Mouse (Mus musculus) induced T-regulatory cell, adult 2 months (primary cell): ENCODE results near the gene Bcl11a.

ENCODE experiments used
- DNase-seq: peaks from one replicate; pipeline ENCODE4 v3.0.0-alpha.2; 2012; ENCODE audit warnings: low read depth

The Bcl11a gene

DNA sequence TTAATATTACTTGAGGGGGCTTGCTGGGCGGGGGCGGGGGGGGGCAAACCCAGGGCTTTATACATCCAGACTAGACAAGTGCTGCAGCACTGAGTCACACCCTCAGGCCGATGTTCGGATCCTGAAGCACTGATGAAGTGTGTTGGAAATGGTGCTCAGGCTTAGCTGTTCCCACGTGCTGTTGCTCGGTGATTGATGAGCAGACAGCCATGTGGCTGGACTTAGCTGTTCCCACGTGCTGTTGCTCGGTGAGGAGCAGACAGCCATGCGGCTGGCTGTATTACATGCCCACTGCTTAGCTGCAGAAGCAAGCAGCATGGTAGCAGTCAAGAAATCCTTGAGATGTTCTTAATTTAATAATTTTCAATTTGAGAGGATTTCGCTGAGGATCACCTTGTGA lies 75.2 kb downstream of the Bcl11a start:
- no peak for DNase-seq

GRCm38 (mm10) chr11:24158026-24158425 lies 80.2 kb downstream of the Bcl11a start:
- DNase-seq: no peak

DNA sequence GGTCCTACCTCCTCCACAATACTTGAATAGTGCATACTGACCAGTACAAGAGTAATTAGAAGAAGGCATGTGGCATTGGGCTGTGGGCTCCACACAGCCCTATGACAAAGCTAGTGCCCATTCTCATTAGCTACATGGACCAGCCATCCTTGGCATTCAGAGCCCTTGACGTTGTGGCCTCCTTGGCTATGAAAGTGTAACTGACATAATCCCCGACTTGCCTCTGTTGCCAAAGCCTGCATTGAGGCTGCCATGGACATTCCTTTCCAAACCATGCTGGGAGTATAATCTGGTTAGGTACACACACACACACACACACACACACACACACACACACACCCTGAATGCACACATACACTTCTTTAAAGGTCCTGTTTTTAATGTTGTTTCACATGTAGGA lies 81.8 kb downstream of the Bcl11a start:
- DNase-seq: no peak

DNA sequence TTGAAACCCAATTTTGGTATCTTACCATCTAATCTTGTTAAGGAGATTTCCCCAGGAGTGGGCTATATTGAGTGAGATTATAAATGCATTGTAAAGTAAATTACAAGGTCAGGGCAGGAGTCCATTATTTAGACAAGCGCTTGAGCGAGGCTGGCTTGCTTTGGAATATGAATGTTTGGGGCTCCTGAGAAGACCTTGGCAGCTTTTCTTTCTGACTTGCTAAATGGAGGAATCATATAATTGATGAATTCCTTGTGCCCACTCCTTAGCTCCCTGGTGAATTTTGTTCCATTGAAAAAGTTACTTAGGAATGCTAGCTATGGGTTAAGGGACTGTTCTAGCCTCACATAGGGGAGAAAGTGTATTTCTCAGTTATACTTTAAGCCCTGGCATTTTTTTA lies 83.6 kb downstream of the Bcl11a start:
- DNase-seq: no peak

DNA sequence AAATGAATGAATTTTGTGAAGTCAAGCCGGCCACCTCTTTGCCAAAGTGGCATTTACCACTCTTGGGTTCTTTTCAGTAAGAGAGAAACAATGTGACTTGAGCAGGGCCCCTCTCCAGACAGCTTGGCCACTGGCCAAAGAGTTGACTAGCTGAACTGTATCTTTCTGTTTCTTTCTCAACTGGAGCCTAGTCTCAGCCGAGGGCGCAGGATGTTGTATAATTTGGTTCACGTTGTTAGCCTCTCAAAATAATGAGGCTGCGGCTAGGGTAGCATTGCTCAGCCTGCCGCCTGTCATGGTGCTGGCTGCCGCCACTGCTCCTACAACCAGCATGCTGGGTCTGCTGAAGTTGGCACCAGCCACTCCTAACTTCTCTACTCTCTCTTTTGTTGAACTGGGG lies 84.2 kb downstream of the Bcl11a start:
- no peak for DNase-seq

GRCm38 (mm10) chr11:24163072-24163471 lies 85.2 kb downstream of the Bcl11a start:
- no peak for DNase-seq

- DNase-seq: no peak
These were observed 86.2 kb downstream of the Bcl11a start for GRCm38 (mm10) chr11:24164065-24164464.

DNA sequence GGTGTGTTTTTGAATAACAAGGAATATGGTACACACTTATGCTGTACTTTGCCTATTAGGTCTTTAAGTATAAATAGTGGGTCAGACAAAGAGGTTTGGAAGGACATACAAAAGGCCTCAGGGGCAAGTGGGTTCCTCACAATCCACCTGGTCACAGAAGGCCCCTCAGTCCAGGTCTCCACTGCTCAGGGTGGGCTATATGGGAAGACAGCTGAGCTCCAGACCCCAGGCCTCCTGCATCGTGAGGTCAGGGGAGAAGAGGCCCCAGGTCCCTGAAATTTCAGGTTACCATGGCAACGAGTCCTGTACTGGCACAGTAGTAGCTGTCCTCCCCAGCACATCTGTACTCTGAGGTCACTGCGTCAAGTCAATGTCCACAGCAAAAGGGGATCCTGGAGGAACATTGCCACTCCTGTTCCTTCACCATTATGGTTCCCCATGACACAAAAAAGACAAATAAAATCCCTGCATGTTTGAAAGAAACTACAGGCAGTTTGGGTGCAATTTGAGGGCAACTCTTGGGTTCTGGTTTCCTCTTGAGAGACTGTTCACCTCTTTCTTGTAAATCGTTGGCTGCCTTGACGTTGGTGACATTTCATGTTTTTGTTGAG lies 93.9 kb downstream of the Bcl11a start:
- DNase-seq: no peak

DNA sequence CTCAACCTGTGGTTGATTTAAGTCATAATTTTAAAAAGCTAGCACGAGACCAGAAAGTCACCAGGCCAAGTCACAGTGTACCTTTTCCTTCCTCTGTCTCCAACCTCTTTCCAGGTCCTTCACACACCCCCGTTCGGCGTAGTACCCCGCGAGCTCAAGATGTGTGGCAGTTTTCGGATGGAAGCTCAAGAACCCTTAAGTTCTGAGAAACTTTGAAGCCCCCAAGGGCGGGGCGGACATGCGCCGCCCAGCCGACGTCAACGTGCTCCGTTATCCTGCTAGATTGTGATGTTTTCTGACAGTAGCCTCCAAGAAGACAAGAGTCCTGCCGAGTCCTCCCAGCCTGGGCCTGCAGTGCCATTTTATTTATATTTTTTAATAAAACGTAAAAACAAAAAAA lies 94.7 kb downstream of the Bcl11a start:
- DNase-seq: no peak

DNA sequence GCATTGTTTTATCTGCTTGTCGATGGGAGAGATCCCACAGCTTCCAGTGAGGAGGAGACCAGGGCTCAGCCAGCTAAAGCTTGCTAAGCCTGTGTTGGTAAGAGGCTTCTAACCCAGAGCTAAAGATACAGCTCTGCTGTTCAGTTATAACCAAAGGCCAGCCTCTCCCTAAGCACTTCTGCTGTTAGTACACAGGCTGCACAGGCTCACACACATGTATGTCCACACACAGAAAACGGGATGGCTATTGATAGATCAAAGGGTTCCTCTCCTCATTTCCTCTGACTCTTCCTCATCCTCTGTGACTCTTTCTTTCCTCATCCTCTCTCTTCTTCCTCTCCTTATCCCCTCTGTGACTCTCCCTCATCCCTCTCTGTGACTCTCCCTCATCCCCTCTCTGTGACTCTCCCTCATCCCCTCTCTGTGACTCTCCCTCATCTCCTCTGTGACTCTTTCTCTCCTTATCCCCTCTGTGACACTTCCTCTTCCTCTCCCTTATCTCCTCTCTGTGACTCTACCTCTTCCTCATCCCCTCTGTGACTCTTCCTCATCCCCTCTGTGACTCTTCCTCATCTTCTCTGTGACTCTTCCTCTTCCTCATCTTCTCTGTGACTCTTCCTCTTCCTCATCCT lies 96.4 kb downstream of the Bcl11a start:
- DNase-seq: no peak

- no peak for DNase-seq
These were observed 99.6 kb downstream of the Bcl11a start for GRCm38 (mm10) chr11:24177458-24177857.

GRCm38 (mm10) chr11:24178823-24179476 lies 101.1 kb downstream of the Bcl11a start:
- no peak for DNase-seq

GRCm38 (mm10) chr11:24180040-24180439 lies 102.2 kb downstream of the Bcl11a start:
- no peak for DNase-seq

- DNase-seq: no peak
These were observed 105.6 kb downstream of the Bcl11a start for GRCm38 (mm10) chr11:24183501-24183900.

DNA sequence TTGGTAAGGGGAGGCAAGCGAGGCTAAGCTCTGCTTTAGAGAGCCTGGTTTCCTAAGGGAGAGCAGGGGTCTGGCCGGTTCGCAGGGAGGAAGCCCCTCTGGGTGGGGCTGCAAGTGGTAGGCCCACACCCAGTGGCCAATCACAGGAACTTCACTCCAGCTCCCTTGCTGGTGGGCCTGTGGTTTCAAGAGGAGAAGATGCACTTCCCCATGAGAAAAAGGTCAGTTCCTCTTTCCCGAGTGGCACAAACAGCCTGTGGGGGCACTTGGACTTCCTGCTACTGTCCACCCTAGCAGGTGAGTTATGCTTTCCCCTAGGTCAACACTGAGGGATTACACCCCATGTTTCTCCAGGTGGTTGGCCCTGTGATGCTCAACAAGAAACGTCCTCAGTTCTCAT lies 107.1 kb downstream of the Bcl11a start:
- no peak for DNase-seq

GRCm38 (mm10) chr11:24190411-24190810 lies 112.6 kb downstream of the Bcl11a start:
- DNase-seq: no peak

DNA sequence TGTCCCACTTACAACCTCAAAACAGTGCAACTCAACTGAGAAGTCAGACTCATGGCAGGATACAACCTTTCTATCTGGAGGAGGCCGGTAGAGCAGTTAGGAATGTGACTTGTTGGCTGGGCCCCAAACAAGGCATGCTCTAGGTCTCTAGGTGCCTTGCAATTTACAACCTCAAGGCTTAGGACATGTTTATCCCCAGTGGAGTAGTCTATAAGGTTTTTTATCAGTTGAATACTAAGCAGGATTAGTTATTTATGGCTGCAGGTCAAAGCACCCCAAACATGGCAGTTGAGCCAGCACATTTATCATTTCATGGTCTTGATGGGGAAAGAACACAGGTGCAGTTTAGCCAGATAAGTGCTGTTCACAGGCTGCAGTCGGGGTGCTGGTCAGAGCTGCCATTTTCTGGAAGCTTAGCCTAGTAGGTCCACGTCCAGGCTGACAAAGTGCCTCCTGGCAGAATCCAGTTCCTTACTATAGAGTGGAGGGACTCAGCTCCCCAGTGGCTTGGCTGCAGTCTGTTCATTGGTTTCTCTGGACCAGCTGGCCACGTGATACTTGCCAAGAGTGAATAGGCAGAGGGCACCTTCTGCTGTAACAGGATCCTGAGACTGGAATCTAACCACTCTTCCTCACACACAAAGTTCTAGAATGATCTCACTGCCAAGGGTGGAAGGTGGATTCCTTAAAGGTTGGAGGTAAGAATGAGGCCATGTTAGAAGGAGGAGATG lies 118.8 kb downstream of the Bcl11a start:
- no peak for DNase-seq

GRCm38 (mm10) chr11:24197424-24197823 lies 119.6 kb downstream of the Bcl11a start:
- no peak for DNase-seq

GRCm38 (mm10) chr11:24199560-24199959 lies 121.7 kb downstream of the Bcl11a start:
- no peak for DNase-seq

DNA sequence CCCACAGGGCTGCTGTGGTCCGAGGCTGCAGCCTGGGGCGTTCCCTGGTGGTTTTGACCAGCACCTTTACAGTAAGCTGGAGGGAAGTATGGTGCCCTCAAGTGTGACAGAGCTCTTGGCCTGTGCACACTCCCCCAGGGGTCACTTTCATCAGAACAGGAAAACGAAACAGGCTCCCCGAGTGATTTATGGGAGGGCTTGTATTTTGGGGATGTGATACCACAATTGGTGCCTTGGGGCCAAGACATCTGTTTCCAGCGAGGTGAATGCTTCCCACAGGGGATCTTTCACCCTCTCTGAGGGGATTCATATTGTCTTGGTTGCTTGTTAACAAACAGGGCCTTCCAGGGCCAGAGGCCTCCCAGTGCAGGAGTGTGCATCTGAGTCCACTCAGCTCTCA lies 122.5 kb downstream of the Bcl11a start:
- no peak for DNase-seq

DNA sequence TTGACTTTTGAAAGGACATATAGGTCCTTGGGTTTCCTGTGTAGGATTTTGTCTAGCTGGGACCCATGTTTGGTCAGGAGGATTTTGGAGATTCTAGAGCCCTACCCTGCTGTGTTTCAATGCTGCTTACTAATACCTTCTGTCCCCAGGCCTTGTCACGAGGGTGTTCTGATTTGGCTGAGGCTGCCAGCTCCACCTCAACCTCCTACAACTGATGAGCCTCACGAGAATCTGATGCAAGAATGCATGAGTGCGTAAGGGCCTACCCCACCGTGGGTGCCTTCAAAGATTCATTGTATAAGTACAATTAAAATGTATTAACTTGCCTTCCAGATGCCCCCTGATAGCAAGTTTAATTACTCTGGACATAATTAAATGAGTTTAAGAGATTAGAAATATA lies 123.4 kb downstream of the Bcl11a start:
- DNase-seq: no peak

DNA sequence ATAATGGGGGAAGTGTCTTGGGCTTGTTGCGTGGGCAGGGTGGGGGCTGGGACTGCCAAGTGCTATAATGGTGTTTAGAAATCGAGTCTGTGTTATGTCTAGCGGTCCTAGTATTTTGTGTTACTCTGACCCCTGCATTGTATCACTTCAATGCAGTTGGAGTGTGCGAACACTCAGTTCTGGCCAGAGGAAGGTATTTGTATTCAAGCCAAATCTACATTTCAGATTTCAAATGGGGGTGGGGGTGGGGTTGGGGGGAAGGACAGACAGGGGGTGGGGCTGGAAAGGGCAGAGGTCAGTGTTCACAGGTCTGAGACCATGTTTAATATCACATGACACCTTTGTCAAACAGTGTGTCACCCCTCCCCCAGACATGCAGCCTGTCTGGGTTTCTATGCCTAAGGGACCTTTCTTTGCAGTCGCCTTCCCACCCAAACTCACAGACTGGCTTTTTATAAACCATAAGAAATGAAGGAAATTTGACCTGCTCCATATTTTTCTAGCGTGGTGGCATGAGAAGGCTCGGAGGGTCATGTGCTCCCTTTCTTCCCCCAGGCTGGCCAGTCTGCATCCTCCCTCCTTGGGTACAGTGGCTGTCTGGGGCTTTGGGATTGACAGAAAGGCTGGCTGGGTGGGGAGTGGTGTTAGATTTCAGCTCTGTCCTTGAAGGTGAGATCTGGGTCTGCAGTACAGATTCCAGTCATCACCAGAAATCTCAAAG lies 124.9 kb downstream of the Bcl11a start:
- no peak for DNase-seq
